Mouse (Mus musculus) lung, embryonic 14.5 days (tissue): ENCODE measurements around the gene Gm10718. TPM values are rescaled to one million over a fixed set of nuclear protein-coding genes. Genes with fewer than 3 reads are reported as not detected.
"Not testable (repeated sequence)": the region's sequence is repeated elsewhere in the genome, so short reads cannot be mapped to it uniquely, and the experiment has no call there.

ENCODE experiments used
- ATAC-seq: fragments of 200-750 bp; cut with Nextera tagmentation; 2 replicates; pipeline ENCODE4 v1.8.0; 2017; ENCODE audit warnings: mild to moderate bottlenecking, moderate TSS enrichment, moderate library complexity; ENCODE audit not compliant: insufficient read depth
- DNase-seq: peaks from one replicate; pipeline ENCODE4 v3.0.0-alpha.2; 2015
- H3K27ac ChIP-seq: fragments of 300-500 bp; sonication (generic); 2 replicates; pipeline ENCODE4 v1.5.1; 2014; ENCODE audit warnings: low read depth, mild to moderate bottlenecking, moderate library complexity
- H3K27me3 ChIP-seq: fragments of 300-500 bp; sonication (generic); 2 replicates; pipeline ENCODE4 v1.6.1; 2014; ENCODE audit warnings: low read length, control low read depth; ENCODE audit not compliant: insufficient read depth
- H3K36me3 ChIP-seq: fragments of 300-500 bp; sonication (generic); 2 replicates; pipeline ENCODE4 v1.6.1; 2014; ENCODE audit warnings: control low read depth; ENCODE audit not compliant: insufficient read depth
- H3K4me1 ChIP-seq: fragments of 300-500 bp; sonication (generic); 2 replicates; pipeline ENCODE4 v1.6.1; 2014; ENCODE audit warnings: antibody characterized with exemption, control low read depth; ENCODE audit not compliant: insufficient read depth
- H3K4me2 ChIP-seq: fragments of 300-500 bp; sonication (generic); 2 replicates; pipeline ENCODE4 v1.6.1; 2014; ENCODE audit warnings: mild to moderate bottlenecking
- H3K4me3 ChIP-seq: fragments of 300-500 bp; sonication (generic); 2 replicates; pipeline ENCODE4 v1.5.1; 2014; ENCODE audit warnings: low read depth, low read length
- H3K9ac ChIP-seq: fragments of 300-500 bp; sonication (generic); 2 replicates; pipeline ENCODE4 v1.6.1; 2014
- H3K9me3 ChIP-seq: fragments of 300-500 bp; sonication (generic); 2 replicates; pipeline ENCODE4 v1.6.1; 2016; ENCODE audit warnings: low read depth, low read length, control low read depth
- WGBS: fragments of 180-500 bp; shearing (Covaris S2); extraction: QIAGEN DNeasy Blood & Tissue Kit; methylation state at CpG from one replicate; pipeline ENCODE4 v1.1.7; 2014; 5-methylcytosine and 5-hydroxymethylcytosine counted together
- polyA plus RNA-seq: library from polyadenylated mRNA; unstranded; fragments of >200 nt; fragmentation: Nextera tagmentation; extraction: Ambion mirVana; gene quantifications from 2 replicates; pipeline ENCODE4 v1.2.1, GENCODE M21; 2014

Gene Gm10718
- polyA plus RNA-seq, 1 experiment from 2014 or later: 0.38 TPM

GRCm38 (mm10) chr9:3012733-3013279, 10.5 kb upstream of the Gm10718 start, which contains the start of gene Gm10721:
Gene Gm10721 (plus strand): TSS chr9:3013140.
- no CpG with 5 or more reads among the region's 11 CpGs for WGBS
- not testable (repeated sequence) for H3K9ac ChIP-seq, DNase-seq, H3K4me3 ChIP-seq, H3K27me3 ChIP-seq, H3K36me3 ChIP-seq, H3K4me1 ChIP-seq, H3K9me3 ChIP-seq, H3K4me2 ChIP-seq, H3K27ac ChIP-seq
- peak; percentile 66; the same call in 1 of the 2 replicates for ATAC-seq

- not testable (repeated sequence) for H3K4me2 ChIP-seq, ATAC-seq, H3K36me3 ChIP-seq, H3K9ac ChIP-seq, DNase-seq, H3K4me1 ChIP-seq, H3K27ac ChIP-seq, H3K4me3 ChIP-seq, H3K27me3 ChIP-seq, H3K9me3 ChIP-seq
- WGBS: 61% methylated on average over 4 of the region's 9 CpGs
These were observed 8.0 kb upstream of the Gm10718 start, which contains the start of gene Gm10720 for GRCm38 (mm10) chr9:3015354-3015753. Gene Gm10720 (plus strand): TSS chr9:3015654.

- H3K36me3 ChIP-seq, H3K4me1 ChIP-seq, H3K27ac ChIP-seq, H3K4me2 ChIP-seq, H3K27me3 ChIP-seq, H3K4me3 ChIP-seq, ATAC-seq, H3K9ac ChIP-seq, DNase-seq, H3K9me3 ChIP-seq: not testable (repeated sequence)
- 62% methylated on average over 4 of the region's 6 CpGs for WGBS
These were observed 7.5 kb upstream of the Gm10718 start for GRCm38 (mm10) chr9:3015896-3016295.

GRCm38 (mm10) chr9:3017108-3017507, 6.2 kb upstream of the Gm10718 start, which contains the start of gene Gm10719:
Gene Gm10719 (plus strand): TSS chr9:3017408.
- H3K9ac ChIP-seq, H3K27me3 ChIP-seq, ATAC-seq, H3K4me2 ChIP-seq, H3K27ac ChIP-seq, H3K4me1 ChIP-seq, H3K36me3 ChIP-seq, DNase-seq, H3K9me3 ChIP-seq, H3K4me3 ChIP-seq: not testable (repeated sequence)
- WGBS: no CpG with 5 or more reads among the region's 9 CpGs

GRCm38 (mm10) chr9:3018944-3019343, 4.4 kb upstream of the Gm10718 start:
- H3K27ac ChIP-seq, ATAC-seq, H3K4me2 ChIP-seq, H3K4me1 ChIP-seq, H3K36me3 ChIP-seq, DNase-seq, H3K27me3 ChIP-seq, H3K9ac ChIP-seq, H3K4me3 ChIP-seq, H3K9me3 ChIP-seq: not testable (repeated sequence)
- WGBS: 69% methylated on average over 9 of the region's 9 CpGs

GRCm38 (mm10) chr9:3019835-3020727, 3.3 kb upstream of the Gm10718 start:
- H3K9ac ChIP-seq, H3K4me3 ChIP-seq, H3K9me3 ChIP-seq, H3K27me3 ChIP-seq, H3K36me3 ChIP-seq, H3K27ac ChIP-seq, H3K4me1 ChIP-seq, DNase-seq, H3K4me2 ChIP-seq: not testable (repeated sequence)
- 71% methylated on average over 11 of the region's 19 CpGs for WGBS
- ATAC-seq: peak; percentile 68; the same call in 1 of the 2 replicates

GRCm38 (mm10) chr9:3022316-3023008, 885 bp upstream of the Gm10718 start:
- not testable (repeated sequence) for H3K9me3 ChIP-seq, H3K27ac ChIP-seq, H3K9ac ChIP-seq, H3K4me3 ChIP-seq, H3K4me2 ChIP-seq, H3K27me3 ChIP-seq, H3K36me3 ChIP-seq, H3K4me1 ChIP-seq, ATAC-seq
- WGBS: 71% methylated on average over 9 of the region's 13 CpGs
- peak; percentile 17 for DNase-seq

GRCm38 (mm10) chr9:3023985-3024648, 770 bp downstream of the Gm10718 start:
- WGBS: 64% methylated on average over 15 of the region's 16 CpGs
- not testable (repeated sequence) for ATAC-seq, H3K4me1 ChIP-seq, DNase-seq, H3K9ac ChIP-seq, H3K4me3 ChIP-seq, H3K36me3 ChIP-seq, H3K27me3 ChIP-seq, H3K27ac ChIP-seq, H3K9me3 ChIP-seq, H3K4me2 ChIP-seq

GRCm38 (mm10) chr9:3024912-3025467, 1.6 kb downstream of the Gm10718 start, which contains the start of gene Gm10717:
Gene Gm10717 (plus strand): TSS chr9:3025417.
- 68% methylated on average over 12 of the region's 12 CpGs for WGBS
- ATAC-seq: not testable (repeated sequence)

More at GRCm38 (mm10) chr9:3024912-3025467, 1.6 kb downstream of the Gm10718 start, which contains the start of gene Gm10717:
- not testable (repeated sequence) for H3K4me3 ChIP-seq, H3K36me3 ChIP-seq, H3K4me2 ChIP-seq, H3K9ac ChIP-seq, H3K4me1 ChIP-seq, DNase-seq, H3K27ac ChIP-seq, H3K27me3 ChIP-seq, H3K9me3 ChIP-seq
